Mouse (Mus musculus) urinary bladder, postnatal 14 days (tissue): ENCODE measurements around the gene Dpy19l2.
"Not testable (repeated sequence)": the region's sequence is repeated elsewhere in the genome, so short reads cannot be mapped to it uniquely, and the experiment has no call there.

Experiments
- DNase-seq: peaks from one replicate; pipeline ENCODE4 v3.0.0; 2021; ENCODE audit warnings: low spot score

Dpy19l2 gene

DNA sequence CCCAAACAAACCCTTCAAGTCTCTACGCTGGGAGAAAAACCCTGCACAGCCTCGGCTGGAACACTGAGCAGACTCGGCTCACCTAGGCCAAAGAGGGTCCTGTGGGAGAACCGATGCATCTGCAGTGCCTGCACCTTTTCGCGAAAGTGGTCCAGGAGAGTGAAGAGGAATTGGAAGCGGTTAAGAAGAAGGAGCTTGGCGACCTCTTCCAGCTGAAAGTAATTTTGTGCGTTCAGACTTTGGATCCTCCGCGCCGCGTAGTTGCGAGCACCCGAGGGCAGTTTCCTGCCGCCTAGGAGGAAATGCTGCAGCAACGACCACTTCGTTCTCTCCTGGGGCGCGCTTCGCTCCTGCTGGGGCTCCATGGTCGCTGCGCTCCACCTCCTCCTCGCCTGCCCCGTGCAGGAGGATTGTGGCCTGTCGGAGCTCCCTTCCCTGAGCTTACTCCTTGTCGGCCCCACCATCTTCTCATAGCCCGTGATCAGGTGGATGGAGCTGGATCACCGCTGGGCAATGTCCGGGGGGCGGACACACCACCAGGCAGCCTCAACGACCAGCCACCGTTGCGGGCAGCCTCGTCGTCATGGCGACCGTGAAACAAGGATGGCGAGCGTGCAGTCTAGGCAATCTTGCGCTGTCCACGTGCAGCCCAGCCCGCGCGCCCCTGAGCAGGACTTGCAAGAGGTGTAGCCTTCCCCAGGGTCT, at the start of gene Dpy19l2:
Dpy19l2 (minus strand) TSS at position 594 of the 705 bp plus-strand sequence.
- DNase-seq = peak; percentile 10

GRCm38 (mm10) chr9:24744958-24745357, 48.9 kb upstream of the Dpy19l2 start:
- no peak for DNase-seq

- no peak for DNase-seq
Observed at GRCm38 (mm10) chr9:24701246-24701645, 5.2 kb upstream of the Dpy19l2 start.

DNA sequence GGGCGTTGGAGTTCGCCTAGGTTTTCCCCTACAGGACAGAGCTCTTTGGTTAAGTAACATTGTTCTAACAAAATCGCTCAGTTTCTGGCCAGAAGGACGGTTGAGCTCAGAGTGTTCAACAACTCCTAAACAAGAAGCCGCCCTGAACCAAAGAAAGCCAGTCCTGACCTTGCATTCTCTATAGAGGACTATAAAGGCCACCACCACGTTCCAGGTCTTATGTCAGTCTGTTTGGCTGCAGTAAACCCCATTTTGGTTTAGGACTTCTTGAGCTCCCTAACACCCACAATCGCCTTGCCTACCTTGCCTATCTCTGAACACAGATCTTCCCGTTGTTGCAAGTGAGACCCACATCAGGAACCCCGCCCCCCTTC, 299 bp upstream of the Dpy19l2 start:
- DNase-seq = no peak

DNA sequence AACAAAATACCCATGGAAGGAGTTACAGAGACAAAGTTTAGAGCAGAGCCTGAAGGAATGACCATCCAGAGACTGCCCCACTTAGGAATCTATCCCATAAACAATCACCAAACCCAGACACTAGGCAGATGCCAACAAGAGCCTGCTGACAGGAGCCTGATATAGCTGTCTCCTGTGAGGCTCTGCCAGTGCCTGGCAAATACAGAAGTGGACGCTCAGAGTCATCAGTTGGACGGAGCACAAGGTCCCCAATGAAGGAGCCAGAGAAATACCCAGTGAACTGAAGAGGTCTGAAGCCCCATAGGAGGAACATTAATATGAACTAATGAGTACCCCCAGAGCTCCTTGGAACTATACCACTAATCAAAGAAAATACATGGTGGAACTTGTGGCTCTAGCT, 58.8 kb downstream of the Dpy19l2 start:
- DNase-seq = not testable (repeated sequence)

GRCm38 (mm10) chr9:24624896-24625295, 71.2 kb downstream of the Dpy19l2 start, which contains the start of gene Cypt4:
Cypt4 (plus strand) TSS chr9:24625196.
- DNase-seq = no peak

GRCm38 (mm10) chr9:24538159-24538558, 157.9 kb downstream of the Dpy19l2 start:
- DNase-seq = no peak

- peak; percentile 59 for DNase-seq
Observed at GRCm38 (mm10) chr9:24516575-24517139, 179.4 kb downstream of the Dpy19l2 start.

DNA sequence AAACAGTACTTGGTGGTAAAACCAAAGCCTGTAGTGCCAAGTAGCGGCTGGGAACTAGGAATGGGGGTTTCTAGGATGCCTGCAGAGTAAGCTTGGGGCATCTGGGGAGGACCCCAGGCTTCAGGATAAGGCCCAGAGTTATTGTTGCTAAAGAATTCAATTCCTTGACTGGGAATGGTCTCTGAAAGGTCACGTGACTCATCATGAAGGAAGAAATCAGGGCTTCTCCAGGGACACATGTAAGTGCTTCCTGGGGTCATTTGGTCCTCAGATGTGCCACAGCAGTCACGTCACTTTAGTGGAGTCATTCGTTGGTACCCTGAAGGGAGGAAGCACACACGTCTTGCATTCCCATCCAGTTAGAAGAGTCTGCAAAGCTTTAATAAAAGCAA, 182.0 kb downstream of the Dpy19l2 start:
- no peak for DNase-seq

DNA sequence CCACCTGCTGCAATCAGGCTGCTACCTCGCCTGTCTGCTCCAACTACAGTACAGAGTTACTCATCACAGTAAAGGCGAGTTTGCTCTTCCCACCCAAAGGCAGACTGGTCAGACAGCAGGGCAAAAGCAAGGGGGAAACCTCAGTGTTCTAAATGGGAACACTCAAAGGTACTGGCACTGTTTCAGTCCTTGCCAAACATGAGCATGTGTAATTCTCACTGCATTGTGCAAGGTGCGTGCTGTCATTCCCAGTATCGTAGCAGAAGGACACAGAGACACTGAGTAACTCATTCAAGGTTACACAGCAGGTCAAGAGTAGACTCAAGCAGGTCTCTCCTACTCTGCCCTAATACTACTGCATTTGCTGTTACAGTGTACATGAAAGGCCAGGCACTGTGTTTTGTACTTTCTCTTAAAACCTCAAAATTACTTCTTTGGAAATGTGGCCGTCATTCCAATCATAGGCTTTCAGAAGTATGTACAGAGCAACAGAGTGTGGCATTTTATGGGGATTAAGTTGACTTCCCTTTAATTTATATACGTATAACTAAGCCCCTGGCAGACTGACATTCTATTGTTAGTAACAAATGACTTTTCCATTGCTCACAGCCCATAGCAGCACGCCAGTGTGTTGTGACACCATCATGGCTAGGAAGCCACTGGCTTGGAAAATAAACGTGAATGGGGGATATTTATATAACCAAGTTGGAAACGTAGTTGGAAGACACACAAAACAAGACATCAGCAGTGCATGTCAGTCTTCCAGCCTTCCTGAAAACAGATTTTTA, 182.6 kb downstream of the Dpy19l2 start:
- no peak for DNase-seq

DNA sequence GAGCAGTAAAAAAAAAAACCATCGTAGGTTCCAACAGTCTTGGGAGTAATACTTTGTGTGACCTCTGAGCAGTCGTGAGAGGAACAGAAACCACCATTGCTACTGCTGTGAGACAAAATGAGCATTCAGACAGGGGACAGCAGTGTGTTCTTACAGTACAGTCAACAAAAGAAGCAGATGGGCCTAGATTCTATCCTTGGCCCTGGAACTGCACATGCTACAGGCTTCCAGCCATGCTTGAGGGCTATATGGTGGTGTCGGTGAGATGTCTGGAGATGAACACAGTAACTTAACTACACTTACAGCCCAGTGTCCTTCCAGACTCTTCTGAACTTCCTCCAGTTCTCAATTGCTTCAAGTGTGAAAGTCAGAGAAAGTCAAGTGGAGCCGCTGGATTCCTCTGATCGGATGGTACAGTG, 184.0 kb downstream of the Dpy19l2 start:
- DNase-seq = no peak

DNA sequence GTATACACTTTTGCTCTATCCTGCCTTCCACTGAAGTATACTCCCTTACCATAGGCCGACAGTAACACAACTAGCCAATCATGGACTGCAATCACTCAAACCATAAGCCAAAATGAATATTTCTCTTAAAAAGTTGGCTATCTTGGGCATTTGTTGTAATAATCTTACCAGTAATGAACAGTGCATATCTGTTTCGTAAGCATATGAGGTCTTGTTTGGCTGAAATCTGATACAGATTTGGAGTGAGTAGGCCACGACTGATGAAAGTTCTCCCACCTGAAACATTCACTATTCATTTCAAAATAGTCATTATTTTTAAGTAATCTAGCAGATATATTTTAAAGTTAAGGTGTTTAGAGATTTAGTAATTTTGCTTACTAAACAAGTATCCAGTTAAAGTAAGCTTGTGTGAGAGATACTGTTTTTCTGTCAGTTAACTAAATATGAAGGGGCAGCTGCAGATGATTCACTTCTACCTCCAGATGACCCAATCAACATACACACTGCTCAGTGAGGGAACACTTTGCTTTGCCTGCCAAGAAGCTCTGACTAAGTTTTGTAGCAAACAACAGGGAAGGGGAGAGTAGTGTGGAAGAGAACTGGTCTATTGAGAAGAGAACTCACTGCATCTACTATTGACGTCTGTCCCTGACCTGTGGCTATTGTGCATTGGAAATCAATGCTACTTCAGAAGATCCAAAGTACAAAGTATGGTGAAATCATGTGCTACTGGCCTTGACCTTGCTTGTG, 184.5 kb downstream of the Dpy19l2 start:
- no peak for DNase-seq

DNA sequence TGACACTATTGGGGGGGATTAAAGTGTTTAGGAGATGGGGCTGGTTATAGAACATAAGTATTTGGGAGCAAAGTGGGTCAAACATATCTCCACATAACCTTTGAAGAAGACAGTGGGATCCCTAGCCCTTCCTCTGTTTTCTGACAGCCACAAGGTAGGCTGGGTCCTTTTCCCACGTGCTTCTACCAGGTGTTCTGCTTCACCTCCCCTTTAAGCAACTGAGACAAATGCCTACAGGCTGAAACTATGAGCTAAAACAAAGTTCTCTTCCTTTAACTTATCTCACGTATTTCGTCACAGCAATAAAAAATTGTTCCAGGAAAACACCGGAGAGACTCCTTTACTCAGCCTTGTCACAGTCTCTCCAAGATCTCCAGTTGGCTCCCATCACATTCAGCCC, 187.2 kb downstream of the Dpy19l2 start:
- DNase-seq = no peak
